Mouse (Mus musculus): ENCODE results near the gene Ddx39.

The Ddx39 gene

GRCm38 (mm10) chr8:83738949-83739710 is 24.2 kb downstream of the Ddx39 start:
- DNase-seq: no peak

- DNase-seq: peak; percentile 77
Observed at GRCm38 (mm10) chr8:83739711-83740468, 24.9 kb downstream of the Ddx39 start.

GRCm38 (mm10) chr8:83740586-83740975 is 25.6 kb downstream of the Ddx39 start:
- DNase-seq: peak; percentile 57

- DNase-seq: peak; percentile 75
Observed at GRCm38 (mm10) chr8:83740976-83741741, 26.2 kb downstream of the Ddx39 start, which contains the start of gene Adgre5. TSS of gene Adgre5 (minus strand) at chr8:83741326.

GRCm38 (mm10) chr8:83741849-83742655 is 27.1 kb downstream of the Ddx39 start:
- DNase-seq: peak; percentile 37

- DNase-seq: no peak
Observed at GRCm38 (mm10) chr8:83742968-83743367, 28.0 kb downstream of the Ddx39 start.

- DNase-seq: no peak
Observed at GRCm38 (mm10) chr8:83744070-83744469, 29.1 kb downstream of the Ddx39 start.

GRCm38 (mm10) chr8:83747661-83748346 is 32.8 kb downstream of the Ddx39 start:
- DNase-seq: peak; percentile 69

- peak; percentile 81 for DNase-seq
Observed at GRCm38 (mm10) chr8:83748708-83749107, 33.7 kb downstream of the Ddx39 start.

GRCm38 (mm10) chr8:83749265-83749664 is 34.3 kb downstream of the Ddx39 start:
- DNase-seq: no peak

GRCm38 (mm10) chr8:83754149-83754548 is 39.2 kb downstream of the Ddx39 start:
- DNase-seq: peak; percentile 41

GRCm38 (mm10) chr8:83756273-83756672 is 41.3 kb downstream of the Ddx39 start:
- peak; percentile 73 for DNase-seq

GRCm38 (mm10) chr8:83757084-83757607 is 42.2 kb downstream of the Ddx39 start:
- DNase-seq: no peak

- peak; percentile 56 for DNase-seq
Observed at GRCm38 (mm10) chr8:83758298-83758697, 43.3 kb downstream of the Ddx39 start.

GRCm38 (mm10) chr8:83759231-83759759 is 44.3 kb downstream of the Ddx39 start:
- DNase-seq: no peak

GRCm38 (mm10) chr8:83764116-83764515 is 49.1 kb downstream of the Ddx39 start:
- no peak for DNase-seq

- no peak for DNase-seq
Observed at GRCm38 (mm10) chr8:83764717-83765116, 49.7 kb downstream of the Ddx39 start.

GRCm38 (mm10) chr8:83765663-83766062 is 50.7 kb downstream of the Ddx39 start:
- DNase-seq: no peak

- no peak for DNase-seq
Observed at GRCm38 (mm10) chr8:83767442-83767841, 52.5 kb downstream of the Ddx39 start.

- DNase-seq: no peak
Observed at GRCm38 (mm10) chr8:83768526-83768925, 53.5 kb downstream of the Ddx39 start.

- DNase-seq: no peak
Observed at GRCm38 (mm10) chr8:83769720-83770119, 54.7 kb downstream of the Ddx39 start.

All from thymus, postnatal 4 days (tissue).